Mouse (Mus musculus) CD4-positive, CD25-positive, alpha-beta regulatory T cell (primary cell): ENCODE data around the gene Arv1. TPM values are rescaled to one million over a fixed set of nuclear protein-coding genes. Genes with fewer than 3 reads are reported as not detected.

ENCODE experiments used
- polyA plus RNA-seq: library from polyadenylated mRNA; unstranded; fragments of 100-300 nt; shearing (Covaris generic); gene quantifications from one replicate; pipeline ENCODE4 v1.2.1, GENCODE M21; 2017

Gene Arv1
- 24.3 TPM for polyA plus RNA-seq

GRCm38 (mm10) chr8:124721862-124722515 lies at the start of gene Arv1, which contains the start of gene Ttc13:
Gene Arv1, plus strand, starts transcription at chr8:124722139.
Gene Ttc13, minus strand, starts transcription at chr8:124721983.

GRCm38 (mm10) chr8:124751709-124752173 lies 29.8 kb downstream of the Arv1 start, which contains the start of gene Fam89a:
Gene Fam89a, minus strand, starts transcription at chr8:124751832.

Other genes starting within 250 kb of the Arv1 start
- gene Cog2, start 201.4 kb upstream of the Arv1 start, polyA plus RNA-seq, result 62.6 TPM
- 0.12 TPM for gene Agt, start 152.4 kb upstream of the Arv1 start, polyA plus RNA-seq
- not detected for gene Capn9, start 146.0 kb upstream of the Arv1 start, polyA plus RNA-seq
- gene 2310022B05Rik, start 58.8 kb upstream of the Arv1 start, polyA plus RNA-seq, result 6.6 TPM
- gene Ttc13, start 156 bp upstream of the Arv1 start, polyA plus RNA-seq, result 102 TPM
- gene Fam89a, start 29.7 kb downstream of the Arv1 start, polyA plus RNA-seq, result 15.3 TPM
- gene Trim67, start 71.0 kb downstream of the Arv1 start, polyA plus RNA-seq, result not detected
- 93.4 TPM for gene Gnpat, start 140.9 kb downstream of the Arv1 start, polyA plus RNA-seq
- 36.4 TPM for gene 2810004N23Rik, start 141.0 kb downstream of the Arv1 start, polyA plus RNA-seq
- 16.4 TPM for gene Exoc8, start 175.6 kb downstream of the Arv1 start, polyA plus RNA-seq
- gene Sprtn, start 175.7 kb downstream of the Arv1 start, polyA plus RNA-seq, result 5.8 TPM
- 54.6 TPM for gene Egln1, start 227.2 kb downstream of the Arv1 start, polyA plus RNA-seq